Mouse (Mus musculus) small intestine, adult 2 months (tissue): ENCODE measurements around the gene Mlx.

Experiments
- CTCF ChIP-seq: fragments of 200-500 bp; IDR thresholded peaks from 2 replicates; pipeline ENCODE4 v1.5.1; 2012; ENCODE audit warnings: low read depth, mild to moderate bottlenecking, control low read depth, inconsistent platforms, low read length, moderate library complexity, mixed read lengths; ENCODE audit not compliant: insufficient replicate concordance, insufficient read length; ENCODE audit errors: extremely low read depth
- POLR2A ChIP-seq: fragments of 200-500 bp; IDR thresholded peaks from 2 replicates; pipeline ENCODE4 v1.6.1; 2012; ENCODE audit warnings: low read depth, mild to moderate bottlenecking, control low read depth, inconsistent platforms, low read length, moderate library complexity

- no peak for TF ChIP-seq POLR2A
- no peak for TF ChIP-seq CTCF
Measured at GRCm38 (mm10) chr11:101051051-101051493, 36.0 kb upstream of the Mlx start.
